8 mouse cellular contexts compared by ENCODE assay signal in genomic region chr13:17584804-17585203, GRCm38 (mm10).
A peak's percentile ranks its signal among the peaks of the same experiment; 100 is the strongest.
DNase-seq lines count a peak whose midpoint lies in the region; ATAC-seq lines count a peak whose summit lies in the region.

No protein-coding gene starts in this region.

- H3K36me3 ChIP-seq in hindbrain, embryonic 11.5 days (ENCODE audit: control insufficient read depth, insufficient read depth, low read length), result no peaks in the 10 kb centered on the region
- H3K36me3 ChIP-seq in hindbrain, embryonic 16.5 days (ENCODE audit: control insufficient read depth, insufficient read depth, low read length), result no peaks in the 10 kb centered on the region
- no peaks in the 10 kb centered on the region for H3K36me3 ChIP-seq in forebrain, embryonic 12.5 days (replicated peaks)

- no peak overlapping the region for H3K9ac ChIP-seq in hindbrain, embryonic 11.5 days (ENCODE audit: low read depth, low read length)
- H3K9ac ChIP-seq in hindbrain, embryonic 16.5 days (ENCODE audit: low read depth, low read length), result no peak overlapping the region
- no peak overlapping the region for H3K9ac ChIP-seq in forebrain, embryonic 12.5 days

- H3K27me3 ChIP-seq in hindbrain, embryonic 11.5 days (ENCODE audit: control insufficient read depth, insufficient read depth, low read length), result no peaks in the 10 kb centered on the region
- no peaks in the 10 kb centered on the region for H3K27me3 ChIP-seq in hindbrain, embryonic 16.5 days (replicated peaks; ENCODE audit: control insufficient read depth, insufficient read depth, low read length)
- no peaks in the 10 kb centered on the region for H3K27me3 ChIP-seq in forebrain, embryonic 12.5 days

- H3K4me2 ChIP-seq in hindbrain, embryonic 11.5 days (replicated peaks; ENCODE audit: low read depth, low read length), result no peak overlapping the region
- H3K4me2 ChIP-seq in hindbrain, embryonic 16.5 days (ENCODE audit: low read length), result no peak overlapping the region
- no peak overlapping the region for H3K4me2 ChIP-seq in forebrain, embryonic 12.5 days

- H3K9me3 ChIP-seq in hindbrain, embryonic 11.5 days (ENCODE audit: control insufficient read depth, low read length), result no peaks in the 10 kb centered on the region
- H3K9me3 ChIP-seq in hindbrain, embryonic 16.5 days (ENCODE audit: control insufficient read depth, low read length), result no peaks in the 10 kb centered on the region
- no peaks in the 10 kb centered on the region for H3K9me3 ChIP-seq in forebrain, embryonic 12.5 days

- H3K27ac ChIP-seq in hindbrain, embryonic 11.5 days (ENCODE audit: low read depth, low read length), result no peak overlapping the region
- H3K27ac ChIP-seq in hindbrain, embryonic 16.5 days (ENCODE audit: low read depth, low read length), result no peak overlapping the region
- H3K27ac ChIP-seq in forebrain, embryonic 12.5 days, result no peak overlapping the region

- no peaks in the 10 kb centered on the region for H3K4me1 ChIP-seq in hindbrain, embryonic 11.5 days (replicated peaks; ENCODE audit: control insufficient read depth, insufficient read depth, low read length)
- no peaks in the 10 kb centered on the region for H3K4me1 ChIP-seq in hindbrain, embryonic 16.5 days (ENCODE audit: control insufficient read depth, insufficient read depth, low read depth, low read length)
- H3K4me1 ChIP-seq in forebrain, embryonic 12.5 days, result no peaks in the 10 kb centered on the region

- DNase-seq in hindbrain, embryonic 11.5 days (ENCODE audit: low spot score), result peak; percentile 33
- peak; percentile 5 for DNase-seq in urinary bladder, postnatal 14 days (ENCODE audit: low spot score)
- DNase-seq in urinary bladder, postnatal 36 days (ENCODE audit: low spot score in 2 of 2), result no peak
- peak; percentile 5 for DNase-seq in lung, postnatal 36 days
- DNase-seq in gastrocnemius, adult 8-10 months (ENCODE audit: low spot score in 2 of 2), result no peak
- no peak for DNase-seq in urinary bladder, postnatal 25 days (ENCODE audit: low spot score)

- H3K4me3 ChIP-seq in hindbrain, embryonic 11.5 days (ENCODE audit: low read depth, low read length), result no peak overlapping the region
- H3K4me3 ChIP-seq in hindbrain, embryonic 16.5 days (ENCODE audit: low read length), result no peak overlapping the region
- no peak overlapping the region for H3K4me3 ChIP-seq in forebrain, embryonic 12.5 days (replicated peaks)

- ATAC-seq in hindbrain, embryonic 11.5 days (ENCODE audit: low FRiP score), result peak; percentile 69; the same call in 1 of the 2 replicates
- no peak for ATAC-seq in hindbrain, embryonic 16.5 days
- ATAC-seq in forebrain, embryonic 12.5 days (ENCODE audit: low FRiP score), result peak; percentile 51; the same call in 1 of the 2 replicates

Comparison
In these comparisons a context has a peak if more than half of its experiments do, and no peak if none do; other contexts are left out.
1. DNase-seq: peak in hindbrain, embryonic 11.5 days (single experiment), urinary bladder, postnatal 14 days (single experiment) and lung, postnatal 36 days (single experiment); none in urinary bladder, postnatal 36 days (0 of 2), gastrocnemius, adult 8-10 months (0 of 2) and urinary bladder, postnatal 25 days (single experiment).